Mouse (Mus musculus): Measurements from ENCODE around the gene Gm10188. TPM values are rescaled to one million over a fixed set of nuclear protein-coding genes. Genes with fewer than 3 reads are reported as not detected.

The Gm10188 gene
- total and polyA plus RNA-seq, 3 experiments, result not detected

DNA sequence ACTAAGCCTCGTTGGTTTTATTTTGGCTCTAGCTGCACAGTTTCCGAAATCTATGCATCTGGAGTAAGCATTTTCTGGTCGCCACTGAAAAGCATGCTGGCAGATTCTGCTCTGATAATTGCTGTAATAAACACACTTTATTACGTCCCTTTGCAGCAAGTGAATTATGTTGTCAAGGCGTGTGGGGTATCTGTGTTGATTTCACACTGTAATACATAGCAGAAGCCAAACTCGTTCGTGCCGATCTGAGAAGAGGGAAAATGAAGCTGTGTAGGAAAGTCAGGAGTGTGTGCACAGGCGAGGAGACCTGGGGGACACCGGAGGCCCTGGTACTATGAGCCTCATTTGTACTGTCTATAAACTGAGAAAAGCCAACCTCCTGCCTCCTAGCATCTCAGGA, 20.2 kb downstream of the Gm10188 start:
- Histone ChIP-seq H3K27ac (no peak overlapping the region), H3K4me3 (no peak overlapping the region), H3K79me2 (replicated peaks; ENCODE audit: control insufficient read depth, insufficient read depth, low read length) (no peaks in the 10 kb centered on the region), H3K27me3 (ENCODE audit: control insufficient read depth, insufficient read depth, low read length) (no peaks in the 10 kb centered on the region), H3K9ac (ENCODE audit: low read depth, low read length) (no peak overlapping the region), H3K4me1 (ENCODE audit: control insufficient read depth, insufficient read depth, low read length) (no peaks in the 10 kb centered on the region), H3K36me3 (ENCODE audit: control insufficient read depth, insufficient read depth, low read length) (no peaks in the 10 kb centered on the region)
- 84% methylated on average over 10 of the region's 10 CpGs for WGBS
- DNase-seq, result no peak
- intact Hi-C loops (cut with DNase I), result no loop called here
- TF ChIP-seq EP300 (IDR thresholded peaks at IDR 0.05; ENCODE audit: insufficient read depth, low read depth, low read length) (no peak), CTCF (IDR thresholded peaks at IDR 0.05) (no peak), POLR2A (IDR thresholded peaks at IDR 0.05; ENCODE audit: insufficient read depth, low read depth, low read length) (no peak)

DNA sequence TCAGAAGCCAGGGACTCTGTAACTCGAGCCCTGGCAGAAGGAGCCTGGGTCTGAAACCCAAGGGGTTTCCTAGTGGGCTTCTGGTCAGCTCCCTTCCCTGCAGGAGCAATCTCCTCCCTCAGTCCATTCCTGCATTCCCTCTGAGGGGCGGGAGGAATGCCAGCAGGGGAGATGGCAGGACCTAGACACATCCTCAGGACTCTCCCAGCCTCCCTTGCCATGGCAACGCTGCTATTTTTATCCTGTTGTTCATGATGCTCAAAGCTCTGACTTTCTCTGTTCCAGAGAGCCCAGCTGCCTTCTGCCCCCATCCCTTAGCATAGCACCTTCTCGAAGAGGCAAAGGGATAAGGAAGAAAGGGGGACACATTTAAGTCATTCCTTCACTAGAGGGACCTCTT, 21.4 kb downstream of the Gm10188 start:
- Histone ChIP-seq H3K9ac (ENCODE audit: low read depth, low read length) (no peak overlapping the region), H3K4me3 (no peak overlapping the region), H3K27me3 (ENCODE audit: control insufficient read depth, insufficient read depth, low read length) (no peaks in the 10 kb centered on the region), H3K79me2 (replicated peaks; ENCODE audit: control insufficient read depth, insufficient read depth, low read length) (no peaks in the 10 kb centered on the region), H3K4me1 (ENCODE audit: control insufficient read depth, insufficient read depth, low read length) (no peaks in the 10 kb centered on the region), H3K36me3 (ENCODE audit: control insufficient read depth, insufficient read depth, low read length) (no peaks in the 10 kb centered on the region), H3K27ac (no peak overlapping the region)
- 21% methylated on average over 4 of the region's 4 CpGs for WGBS
- DNase-seq, result no peak
- intact Hi-C loops (cut with DNase I), result no loop called here
- TF ChIP-seq CTCF (IDR thresholded peaks at IDR 0.05), result no peak
- TF ChIP-seq EP300 (IDR thresholded peaks at IDR 0.05; ENCODE audit: insufficient read depth, low read depth, low read length), result no peak
- no peak for TF ChIP-seq POLR2A (IDR thresholded peaks at IDR 0.05; ENCODE audit: insufficient read depth, low read depth, low read length)

DNA sequence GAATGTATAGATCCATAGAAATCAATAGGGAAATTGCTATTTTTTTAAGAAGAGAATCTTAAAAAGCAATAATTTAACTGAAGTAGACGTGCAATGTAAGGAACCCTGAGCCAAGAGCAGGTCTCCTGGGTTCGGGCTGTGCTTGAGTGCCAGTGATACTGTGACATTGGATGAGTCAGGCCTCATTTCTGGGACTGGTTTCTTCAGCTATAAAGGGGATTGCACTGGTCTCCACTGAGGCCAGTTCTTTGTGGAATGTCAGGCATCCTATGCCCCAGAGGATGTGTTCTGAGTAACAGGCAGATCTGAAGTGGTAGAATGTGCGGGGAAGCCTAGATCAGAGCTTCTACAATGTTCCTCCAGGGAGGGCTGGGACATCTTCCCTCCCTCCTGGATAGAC, 22.7 kb downstream of the Gm10188 start:
- H3K36me3 ChIP-seq (ENCODE audit: control insufficient read depth, insufficient read depth, low read length), result no peaks in the 10 kb centered on the region
- TF ChIP-seq CTCF (IDR thresholded peaks at IDR 0.05), result no peak
- H3K9ac ChIP-seq (ENCODE audit: low read depth, low read length), result no peak overlapping the region
- H3K4me3 ChIP-seq, result no peak overlapping the region
- 77% methylated on average over 3 of the region's 3 CpGs for WGBS
- H3K4me1 ChIP-seq (ENCODE audit: control insufficient read depth, insufficient read depth, low read length), result no peaks in the 10 kb centered on the region
- H3K27ac ChIP-seq, result no peak overlapping the region
- H3K79me2 ChIP-seq (replicated peaks; ENCODE audit: control insufficient read depth, insufficient read depth, low read length), result no peaks in the 10 kb centered on the region
- no peak for DNase-seq
- intact Hi-C loops (cut with DNase I), result no loop called here
- no peaks in the 10 kb centered on the region for H3K27me3 ChIP-seq (ENCODE audit: control insufficient read depth, insufficient read depth, low read length)

DNA sequence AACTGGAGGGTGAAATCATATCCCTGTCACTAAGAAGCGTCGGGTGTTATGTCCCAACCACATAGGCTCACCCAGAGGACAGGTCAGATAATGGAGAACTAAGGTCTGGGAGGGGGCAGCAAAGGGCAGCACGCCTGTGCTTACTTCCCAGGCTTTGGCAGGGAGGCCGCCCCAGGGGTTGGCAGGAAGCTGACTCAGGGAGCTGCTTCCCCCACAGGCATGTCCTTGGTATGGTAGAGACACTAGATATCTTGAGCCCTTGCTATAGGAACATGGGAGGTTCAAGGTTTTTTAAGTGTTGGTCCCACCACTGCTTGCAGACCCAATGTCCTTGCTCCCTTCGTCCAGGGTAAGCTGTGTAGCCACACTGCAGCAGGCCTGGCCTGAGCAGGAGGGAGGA, 23.6 kb downstream of the Gm10188 start:
- Histone ChIP-seq H3K9ac (ENCODE audit: low read depth, low read length) (no peak overlapping the region), H3K4me3 (no peak overlapping the region), H3K79me2 (replicated peaks; ENCODE audit: control insufficient read depth, insufficient read depth, low read length) (no peaks in the 10 kb centered on the region), H3K4me1 (ENCODE audit: control insufficient read depth, insufficient read depth, low read length) (no peaks in the 10 kb centered on the region), H3K27ac (no peak overlapping the region), H3K36me3 (ENCODE audit: control insufficient read depth, insufficient read depth, low read length) (no peaks in the 10 kb centered on the region), H3K27me3 (ENCODE audit: control insufficient read depth, insufficient read depth, low read length) (no peaks in the 10 kb centered on the region)
- WGBS, result 58% methylated on average over 5 of the region's 5 CpGs
- no peak for DNase-seq
- no peak for TF ChIP-seq EP300 (IDR thresholded peaks at IDR 0.05; ENCODE audit: insufficient read depth, low read depth, low read length)
- TF ChIP-seq CTCF (IDR thresholded peaks at IDR 0.05), result no peak
- TF ChIP-seq POLR2A (IDR thresholded peaks at IDR 0.05; ENCODE audit: insufficient read depth, low read depth, low read length), result no peak
- intact Hi-C loops (cut with DNase I), result no loop called here

DNA sequence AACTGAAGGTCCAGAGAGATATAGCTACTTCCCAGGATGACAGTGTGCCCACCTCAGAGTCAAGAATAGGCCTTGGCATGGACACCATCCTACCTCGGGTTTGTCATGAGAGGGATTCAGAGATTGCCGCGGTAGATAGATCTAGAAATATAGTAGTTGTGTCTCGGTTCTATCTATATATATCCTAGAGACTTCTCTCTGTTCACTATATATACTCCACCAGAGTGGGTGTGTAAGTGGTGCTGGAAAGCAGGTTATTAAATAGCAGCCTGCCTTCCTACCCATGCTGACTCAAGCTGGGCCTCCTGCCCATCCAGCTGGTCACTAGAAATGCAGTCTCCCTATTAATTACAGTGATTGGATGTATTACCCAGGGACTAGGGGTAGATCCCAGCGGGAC, 26.8 kb downstream of the Gm10188 start:
- Histone ChIP-seq H3K79me2 (replicated peaks; ENCODE audit: control insufficient read depth, insufficient read depth, low read length) (no peaks in the 10 kb centered on the region), H3K27ac (no peak overlapping the region), H3K9ac (ENCODE audit: low read depth, low read length) (no peak overlapping the region), H3K4me1 (ENCODE audit: control insufficient read depth, insufficient read depth, low read length) (no peaks in the 10 kb centered on the region), H3K27me3 (ENCODE audit: control insufficient read depth, insufficient read depth, low read length) (peaks cover 3% of the 10 kb centered on the region; the same call in 1 of the 2 replicates), H3K4me3 (no peak overlapping the region), H3K36me3 (ENCODE audit: control insufficient read depth, insufficient read depth, low read length) (no peaks in the 10 kb centered on the region)
- 89% methylated on average over 5 of the region's 5 CpGs for WGBS
- DNase-seq, result no peak
- no peak for TF ChIP-seq EP300 (IDR thresholded peaks at IDR 0.05; ENCODE audit: insufficient read depth, low read depth, low read length)
- TF ChIP-seq CTCF (IDR thresholded peaks at IDR 0.05), result no peak
- TF ChIP-seq POLR2A (IDR thresholded peaks at IDR 0.05; ENCODE audit: insufficient read depth, low read depth, low read length), result no peak
- intact Hi-C loops (cut with DNase I), result no loop called here

DNA sequence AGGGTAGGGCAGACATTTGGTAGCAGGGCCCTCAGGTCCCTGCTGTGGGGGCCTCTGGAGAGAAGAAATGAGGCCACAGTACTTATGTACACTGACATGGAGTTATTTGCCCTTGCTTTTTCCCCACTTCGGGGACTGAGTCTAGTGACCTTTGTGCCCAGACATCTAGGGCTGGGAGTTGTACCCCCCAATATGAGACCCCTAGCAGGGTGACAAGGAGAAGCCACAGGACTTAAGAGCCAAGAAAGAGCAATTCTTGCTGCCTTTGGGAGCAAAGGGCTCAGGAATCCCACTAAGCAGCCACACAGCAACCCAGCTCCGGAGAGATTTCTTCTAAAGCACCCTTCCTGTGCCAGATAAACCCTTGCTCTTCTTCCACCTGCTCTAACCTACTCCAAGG, 27.6 kb downstream of the Gm10188 start:
- no peak for DNase-seq
- no peaks in the 10 kb centered on the region for H3K79me2 ChIP-seq (replicated peaks; ENCODE audit: control insufficient read depth, insufficient read depth, low read length)
- intact Hi-C loops (cut with DNase I), result no loop called here
- H3K4me1 ChIP-seq (ENCODE audit: control insufficient read depth, insufficient read depth, low read length), result no peaks in the 10 kb centered on the region
- H3K36me3 ChIP-seq (ENCODE audit: control insufficient read depth, insufficient read depth, low read length), result no peaks in the 10 kb centered on the region
- no peak overlapping the region for H3K4me3 ChIP-seq
- peaks cover 3% of the 10 kb centered on the region; the same call in 1 of the 2 replicates for H3K27me3 ChIP-seq (ENCODE audit: control insufficient read depth, insufficient read depth, low read length)
- WGBS, result 58% methylated on average over 2 of the region's 2 CpGs
- H3K27ac ChIP-seq, result no peak overlapping the region
- H3K9ac ChIP-seq (ENCODE audit: low read depth, low read length), result no peak overlapping the region
- TF ChIP-seq POLR2A (IDR thresholded peaks at IDR 0.05; ENCODE audit: insufficient read depth, low read depth, low read length), result no peak
- no peak for TF ChIP-seq CTCF (IDR thresholded peaks at IDR 0.05)
- TF ChIP-seq EP300 (IDR thresholded peaks at IDR 0.05; ENCODE audit: insufficient read depth, low read depth, low read length), result no peak

Data from heart, adult 2 months (tissue).